Mouse (Mus musculus): ENCODE results near the gene Klhl36.
"Not testable (repeated sequence)": the region's sequence is repeated elsewhere in the genome, so short reads cannot be mapped to it uniquely, and the experiment has no call there.

Gene Klhl36

GRCm38 (mm10) chr8:119835270-119835669 is 26.8 kb upstream of the Klhl36 start:
- no peak for DNase-seq (ENCODE audit: low spot score)

GRCm38 (mm10) chr8:119836831-119837230 is 25.2 kb upstream of the Klhl36 start:
- no peak for DNase-seq (ENCODE audit: low spot score)

GRCm38 (mm10) chr8:119837553-119838071 is 24.5 kb upstream of the Klhl36 start:
- no peak for DNase-seq (ENCODE audit: low spot score)

- no peak for DNase-seq (ENCODE audit: low spot score)
These were observed 23.7 kb upstream of the Klhl36 start for GRCm38 (mm10) chr8:119838100-119838982.

GRCm38 (mm10) chr8:119838983-119839340 is 23.1 kb upstream of the Klhl36 start:
- DNase-seq (ENCODE audit: low spot score): no peak

GRCm38 (mm10) chr8:119839419-119840021 is 22.5 kb upstream of the Klhl36 start:
- DNase-seq (ENCODE audit: low spot score): no peak

- peak; percentile 95 for DNase-seq (ENCODE audit: low spot score)
These were observed 21.7 kb upstream of the Klhl36 start, which contains the start of gene Cotl1 for GRCm38 (mm10) chr8:119840275-119840808. TSS of gene Cotl1 (minus strand) at chr8:119840544.

GRCm38 (mm10) chr8:119840905-119841411 is 21.1 kb upstream of the Klhl36 start:
- DNase-seq (ENCODE audit: low spot score): no peak

- peak; percentile 73 for DNase-seq (ENCODE audit: low spot score)
These were observed 18.6 kb upstream of the Klhl36 start for GRCm38 (mm10) chr8:119843444-119843843.

- DNase-seq (ENCODE audit: low spot score): no peak
These were observed 17.5 kb upstream of the Klhl36 start for GRCm38 (mm10) chr8:119844577-119844976.

- DNase-seq (ENCODE audit: low spot score): not testable (repeated sequence)
These were observed 16.3 kb upstream of the Klhl36 start for GRCm38 (mm10) chr8:119845741-119846140.

GRCm38 (mm10) chr8:119847232-119847922 is 14.7 kb upstream of the Klhl36 start:
- no peak for DNase-seq (ENCODE audit: low spot score)

- no peak for DNase-seq (ENCODE audit: low spot score)
These were observed 8.5 kb upstream of the Klhl36 start for GRCm38 (mm10) chr8:119853521-119853920.

GRCm38 (mm10) chr8:119854035-119854434 is 8.0 kb upstream of the Klhl36 start:
- DNase-seq (ENCODE audit: low spot score): no peak

- no peak for DNase-seq (ENCODE audit: low spot score)
These were observed 6.4 kb upstream of the Klhl36 start for GRCm38 (mm10) chr8:119855656-119856055.

- DNase-seq (ENCODE audit: low spot score): no peak
These were observed 4.3 kb upstream of the Klhl36 start for GRCm38 (mm10) chr8:119857767-119858166.

- no peak for DNase-seq (ENCODE audit: low spot score)
These were observed 296 bp downstream of the Klhl36 start for GRCm38 (mm10) chr8:119862390-119862734.

GRCm38 (mm10) chr8:119862749-119863148 is 683 bp downstream of the Klhl36 start:
- no peak for DNase-seq (ENCODE audit: low spot score)

GRCm38 (mm10) chr8:119869616-119870015 is 7.5 kb downstream of the Klhl36 start:
- no peak for DNase-seq (ENCODE audit: low spot score)

GRCm38 (mm10) chr8:119873181-119873580 is 11.1 kb downstream of the Klhl36 start:
- no peak for DNase-seq (ENCODE audit: low spot score)

- DNase-seq (ENCODE audit: low spot score): no peak
These were observed 19.2 kb downstream of the Klhl36 start for GRCm38 (mm10) chr8:119881301-119881700.

- no peak for DNase-seq (ENCODE audit: low spot score)
These were observed 19.9 kb downstream of the Klhl36 start for GRCm38 (mm10) chr8:119881917-119882316.
